Mouse (Mus musculus) spleen, adult 2 months (tissue): Measurements from ENCODE around the gene 1300017J02Rik.

Source experiments
- CTCF ChIP-seq: fragments of 200-500 bp; IDR thresholded peaks from 2 replicates; pipeline ENCODE4 v1.5.1; 2011; ENCODE audit warnings: mild to moderate bottlenecking, inconsistent platforms; ENCODE audit not compliant: insufficient read depth, insufficient read length, insufficient replicate concordance; ENCODE audit errors: extremely low read depth
- POLR2A ChIP-seq: fragments of 200-500 bp; IDR thresholded peaks from 2 replicates; pipeline ENCODE4 v1.6.1; 2011; ENCODE audit warnings: low read depth, low read length, inconsistent platforms

- no peak for TF ChIP-seq CTCF
- TF ChIP-seq POLR2A = no peak
Observed at GRCm38 (mm10) chr9:103326449-103326848, 21.6 kb upstream of the 1300017J02Rik start.
